Mouse (Mus musculus) thymus, postnatal 36 days (tissue): ENCODE data around the gene Nr1d2.
"Not testable (repeated sequence)": the region's sequence is repeated elsewhere in the genome, so short reads cannot be mapped to it uniquely, and the experiment has no call there.

ENCODE experiments used
- DNase-seq, 2 experiments: peaks; one replicate each; pipeline ENCODE4 v3.0.0; 2022; ENCODE audit warnings: mixed read lengths in 2 of 2

The Nr1d2 gene

GRCm38 (mm10) chr14:18238750-18239731, at the start of gene Nr1d2:
Gene Nr1d2 (minus strand): TSS chr14:18239127.
- DNase-seq: peak; percentile 97 to 98

- DNase-seq: no peak
These were observed 48.5 kb upstream of the Nr1d2 start for GRCm38 (mm10) chr14:18287391-18287790.

- DNase-seq: no peak
These were observed 47.5 kb upstream of the Nr1d2 start for GRCm38 (mm10) chr14:18286441-18286840.

- no peak for DNase-seq
These were observed 46.5 kb upstream of the Nr1d2 start for GRCm38 (mm10) chr14:18285476-18285875.

- DNase-seq: no peak
These were observed 45.7 kb upstream of the Nr1d2 start for GRCm38 (mm10) chr14:18284581-18284980.

- no peak for DNase-seq
These were observed 41.4 kb upstream of the Nr1d2 start for GRCm38 (mm10) chr14:18280375-18280774.

GRCm38 (mm10) chr14:18274526-18274925, 35.6 kb upstream of the Nr1d2 start:
- DNase-seq: no peak

GRCm38 (mm10) chr14:18271666-18272065, 32.7 kb upstream of the Nr1d2 start:
- DNase-seq: no peak

- peak; percentile 97 to 99 for DNase-seq
These were observed 31.9 kb upstream of the Nr1d2 start, which contains the start of the genes Nkiras1 and Rpl15 for GRCm38 (mm10) chr14:18270529-18271441. Gene Nkiras1 (plus strand): TSS chr14:18271136. Gene Rpl15 (minus strand): TSS chr14:18271391.

- not testable (repeated sequence) for DNase-seq
These were observed 31.1 kb upstream of the Nr1d2 start for GRCm38 (mm10) chr14:18269947-18270528.

GRCm38 (mm10) chr14:18263427-18263826, 24.5 kb upstream of the Nr1d2 start:
- DNase-seq: no peak

GRCm38 (mm10) chr14:18261203-18261602, 22.3 kb upstream of the Nr1d2 start:
- no peak for DNase-seq

GRCm38 (mm10) chr14:18242638-18243130, 3.8 kb upstream of the Nr1d2 start:
- peak in 1 of 2 experiments; percentile 17 for DNase-seq

- DNase-seq: peak in 1 of 2 experiments; percentile 20
These were observed 2.9 kb upstream of the Nr1d2 start for GRCm38 (mm10) chr14:18241786-18242185.

- no peak for DNase-seq
These were observed 1.2 kb upstream of the Nr1d2 start for GRCm38 (mm10) chr14:18240132-18240531.

GRCm38 (mm10) chr14:18238131-18238749, 687 bp downstream of the Nr1d2 start:
- DNase-seq: peak; percentile 95 to 98

- DNase-seq: no peak
These were observed 1.5 kb downstream of the Nr1d2 start for GRCm38 (mm10) chr14:18237381-18237780.

GRCm38 (mm10) chr14:18236496-18237235, 2.3 kb downstream of the Nr1d2 start:
- not testable (repeated sequence) for DNase-seq

- DNase-seq: no peak
These were observed 4.7 kb downstream of the Nr1d2 start for GRCm38 (mm10) chr14:18233981-18234960.

- DNase-seq: no peak
These were observed 5.9 kb downstream of the Nr1d2 start for GRCm38 (mm10) chr14:18233076-18233475.
